Mouse (Mus musculus) small intestine, adult 2 months (tissue): ENCODE data around the gene Adamts14.

Experiments
- CTCF ChIP-seq: fragments of 200-500 bp; IDR thresholded peaks from 2 replicates; pipeline ENCODE4 v1.5.1; 2012; ENCODE audit warnings: low read depth, mild to moderate bottlenecking, control low read depth, inconsistent platforms, low read length, moderate library complexity, mixed read lengths; ENCODE audit not compliant: insufficient replicate concordance, insufficient read length; ENCODE audit errors: extremely low read depth
- POLR2A ChIP-seq: fragments of 200-500 bp; IDR thresholded peaks from 2 replicates; pipeline ENCODE4 v1.6.1; 2012; ENCODE audit warnings: low read depth, mild to moderate bottlenecking, control low read depth, inconsistent platforms, low read length, moderate library complexity

- TF ChIP-seq CTCF (no peak), POLR2A (no peak)
These were observed 77.4 kb downstream of the Adamts14 start for GRCm38 (mm10) chr10:61195718-61196291.
